Mouse (Mus musculus) R1 (cell line): ENCODE data around the gene Tmem63b.
A peak's percentile ranks its signal among the peaks of the same experiment; 100 is the strongest.

ENCODE experiments used
- DNase-seq: peaks from one replicate; pipeline ENCODE4 v3.0.0-alpha.2; 2018; ENCODE audit warnings: low read depth, low spot score

The Tmem63b gene

GRCm38 (mm10) chr17:45686716-45687115 lies at the start of gene Tmem63b:
Tmem63b (minus strand) TSS chr17:45686905.
- DNase-seq = peak; percentile 68

GRCm38 (mm10) chr17:45735382-45736310 lies 48.9 kb upstream of the Tmem63b start:
- DNase-seq = peak; percentile 85

GRCm38 (mm10) chr17:45734881-45735280 lies 48.2 kb upstream of the Tmem63b start:
- no peak for DNase-seq

- DNase-seq = no peak
Observed at GRCm38 (mm10) chr17:45734333-45734732, 47.6 kb upstream of the Tmem63b start.

GRCm38 (mm10) chr17:45733735-45734301 lies 47.1 kb upstream of the Tmem63b start, which contains the start of gene 1600014C23Rik:
1600014C23Rik (minus strand) TSS chr17:45733844.
- peak; percentile 38 for DNase-seq

- no peak for DNase-seq
Observed at GRCm38 (mm10) chr17:45733038-45733734, 46.5 kb upstream of the Tmem63b start.

- DNase-seq = peak; percentile 84
Observed at GRCm38 (mm10) chr17:45731172-45731864, 44.6 kb upstream of the Tmem63b start.

- no peak for DNase-seq
Observed at GRCm38 (mm10) chr17:45730696-45731095, 44.0 kb upstream of the Tmem63b start.

- no peak for DNase-seq
Observed at GRCm38 (mm10) chr17:45729387-45729786, 42.7 kb upstream of the Tmem63b start.

- DNase-seq = no peak
Observed at GRCm38 (mm10) chr17:45727983-45728723, 41.4 kb upstream of the Tmem63b start.

GRCm38 (mm10) chr17:45727481-45727880 lies 40.8 kb upstream of the Tmem63b start:
- DNase-seq = no peak

- DNase-seq = no peak
Observed at GRCm38 (mm10) chr17:45726249-45726648, 39.5 kb upstream of the Tmem63b start.

GRCm38 (mm10) chr17:45724574-45724921 lies 37.8 kb upstream of the Tmem63b start:
- peak; percentile 20 for DNase-seq

- peak; percentile 90 for DNase-seq
Observed at GRCm38 (mm10) chr17:45723732-45724573, 37.2 kb upstream of the Tmem63b start.

- peak; percentile 73 for DNase-seq
Observed at GRCm38 (mm10) chr17:45718323-45718722, 31.6 kb upstream of the Tmem63b start.

- no peak for DNase-seq
Observed at GRCm38 (mm10) chr17:45711525-45711924, 24.8 kb upstream of the Tmem63b start.

GRCm38 (mm10) chr17:45710407-45710806 lies 23.7 kb upstream of the Tmem63b start:
- DNase-seq = no peak

GRCm38 (mm10) chr17:45709829-45710228 lies 23.1 kb upstream of the Tmem63b start:
- DNase-seq = no peak

- no peak for DNase-seq
Observed at GRCm38 (mm10) chr17:45708179-45708578, 21.5 kb upstream of the Tmem63b start.

- no peak for DNase-seq
Observed at GRCm38 (mm10) chr17:45707376-45707775, 20.7 kb upstream of the Tmem63b start.
